Comparison of ENCODE assay signal across 21 mouse cellular contexts in genomic region chr2:44981646-44982045, GRCm38 (mm10). TPM values are rescaled to one million over a fixed set of nuclear protein-coding genes. Genes with fewer than 3 reads are reported as not detected.
DNase-seq lines count a peak whose midpoint lies in the region; ATAC-seq and TF ChIP-seq lines count a peak whose summit lies in the region.
"Had no signal": no experiment of that assay in that cellular context is flagged by ENCODE, and none has a peak within 500 bp of the region (broad histone marks: within the 10 kb centered on the region; RNA-seq: fewer than 3 reads in every experiment).

No protein-coding gene starts in this region.

- no peak overlapping the region for H3K4me3 ChIP-seq in liver, postnatal 0 days (ENCODE audit: low read depth, low read length)
- H3K4me3 ChIP-seq in forebrain, embryonic 15.5 days = no peak overlapping the region
- H3K4me3 ChIP-seq: embryonic facial prominence, embryonic 13.5 days; forebrain, embryonic 10.5 days; kidney, embryonic 15.5 days; lung, embryonic 15.5 days; neural tube, embryonic 12.5 days had no signal

- no peak for TF ChIP-seq EP300 in liver, postnatal 0 days (IDR thresholded peaks at IDR 0.05; ENCODE audit: low read depth)

- no peak overlapping the region for H3K9ac ChIP-seq in liver, postnatal 0 days (replicated peaks)
- H3K9ac ChIP-seq in forebrain, embryonic 15.5 days (replicated peaks) = no peak overlapping the region
- H3K9ac ChIP-seq: embryonic facial prominence, embryonic 13.5 days; kidney, embryonic 15.5 days; lung, embryonic 15.5 days; neural tube, embryonic 12.5 days had no signal

- H3K36me3 ChIP-seq in liver, postnatal 0 days (replicated peaks; ENCODE audit: insufficient read depth, low read length) = no peaks in the 10 kb centered on the region
- no peaks in the 10 kb centered on the region for H3K36me3 ChIP-seq in forebrain, embryonic 15.5 days
- H3K36me3 ChIP-seq: embryonic facial prominence, embryonic 13.5 days; forebrain, embryonic 10.5 days; kidney, embryonic 15.5 days; lung, embryonic 15.5 days; neural tube, embryonic 12.5 days had no signal

- H3K4me2 ChIP-seq in liver, postnatal 0 days (ENCODE audit: low read depth, low read length) = no peak overlapping the region
- no peak overlapping the region for H3K4me2 ChIP-seq in forebrain, embryonic 15.5 days (replicated peaks)
- H3K4me2 ChIP-seq: embryonic facial prominence, embryonic 13.5 days; heart, embryonic 11.5 days; kidney, embryonic 15.5 days; lung, embryonic 15.5 days; neural tube, embryonic 12.5 days had no signal

- H3K27me3 ChIP-seq in liver, postnatal 0 days (ENCODE audit: insufficient read depth, low read length) = no peaks in the 10 kb centered on the region
- H3K27me3 ChIP-seq in forebrain, embryonic 15.5 days = no peaks in the 10 kb centered on the region
- H3K27me3 ChIP-seq: embryonic facial prominence, embryonic 13.5 days; kidney, embryonic 15.5 days; lung, embryonic 15.5 days; neural tube, embryonic 12.5 days had no signal

- H3K4me1 ChIP-seq in liver, postnatal 0 days (ENCODE audit: insufficient read depth) = 0 out of 2 replicates have a peak, but pooled peaks cover 5% of the 10 kb centered on the region
- H3K4me1 ChIP-seq in forebrain, embryonic 15.5 days = peaks cover 22% of the 10 kb centered on the region

- no peak for DNase-seq in liver, postnatal 0 days
- DNase-seq in liver = no peak
- DNase-seq in T-cell, adult 2 months (ENCODE audit: low spot score) = peak; percentile 67
- no peak for DNase-seq in gastrocnemius, postnatal 25 days
- DNase-seq in kidney, adult 18-20 months = no peak
- DNase-seq: adrenal gland, adult 2 months; cerebellum, adult 2 months; gastrocnemius, postnatal 36 days; right cerebral cortex, postnatal 14 days had no signal

- H3K9me3 ChIP-seq in liver, postnatal 0 days (ENCODE audit: low read length) = no peaks in the 10 kb centered on the region
- no peaks in the 10 kb centered on the region for H3K9me3 ChIP-seq in forebrain, embryonic 15.5 days
- H3K9me3 ChIP-seq: embryonic facial prominence, embryonic 13.5 days; forebrain, embryonic 10.5 days; kidney, embryonic 15.5 days; lung, embryonic 15.5 days; neural tube, embryonic 12.5 days had no signal

- ATAC-seq in liver, postnatal 0 days = peak; percentile 33
- ATAC-seq in inflammation-experienced regulatory T-cells, adult 6 months = peak; percentile 97
- peak; percentile 57; the same call in 1 of the 2 replicates for ATAC-seq in neutrophil, adult 5-6 weeks (ENCODE audit: extremely low read depth, insufficient number of reproducible peaks, low FRiP score, poor library complexity, severe bottlenecking)
- no peak for ATAC-seq in forebrain, embryonic 15.5 days (replicated peaks)
- ATAC-seq: midbrain, embryonic 16.5 days had no signal

- TF ChIP-seq CTCF in liver, postnatal 0 days (IDR thresholded peaks at IDR 0.05; ENCODE audit: low read depth) = no peak

- H3K27ac ChIP-seq in liver, postnatal 0 days (ENCODE audit: low read depth) = no peak overlapping the region
- no peak overlapping the region for H3K27ac ChIP-seq in forebrain, embryonic 15.5 days (replicated peaks)
- H3K27ac ChIP-seq: embryonic facial prominence, embryonic 13.5 days; forebrain, embryonic 10.5 days; kidney, embryonic 15.5 days; lung, embryonic 15.5 days; macrophage; neural tube, embryonic 12.5 days; stomach, postnatal 0 days had no signal

- 36% methylated on average over 3 of the region's 3 CpGs for WGBS in liver, postnatal 0 days (ENCODE audit: insufficient replicate concordance)
- 85% methylated on average over 3 of the region's 3 CpGs for WGBS in forebrain, embryonic 15.5 days

RNA-seq across cellular contexts. Expression of gene Gtdc1, which starts 54.2 kb away (rescaled TPM):
- 7.8 and 8.5 TPM in 2 replicates for polyA plus RNA-seq in liver, postnatal 0 days (2015; fragmentation: Nextera tagmentation; extraction: Ambion mirVana)
- polyA plus RNA-seq in inflammation-experienced regulatory T-cells, adult 6 months (2017; shearing (Covaris generic)) = 10 to 100 TPM; 14.3 to 31.2 (median 21.5) TPM
- total RNA-seq in neutrophil, adult 5-6 weeks (2017) = 58.0 and 72.0 TPM in 2 replicates
- total RNA-seq in gastrocnemius, postnatal 25 days (2021) = 10 to 100 TPM; 22.3 to 22.6 TPM
- polyA plus RNA-seq in forebrain, embryonic 15.5 days (2015; fragmentation: Nextera tagmentation; extraction: Ambion mirVana) = 25.9 and 35.9 TPM in 2 replicates
